Mouse (Mus musculus): Measurements from ENCODE around the gene Alg11.

DNA sequence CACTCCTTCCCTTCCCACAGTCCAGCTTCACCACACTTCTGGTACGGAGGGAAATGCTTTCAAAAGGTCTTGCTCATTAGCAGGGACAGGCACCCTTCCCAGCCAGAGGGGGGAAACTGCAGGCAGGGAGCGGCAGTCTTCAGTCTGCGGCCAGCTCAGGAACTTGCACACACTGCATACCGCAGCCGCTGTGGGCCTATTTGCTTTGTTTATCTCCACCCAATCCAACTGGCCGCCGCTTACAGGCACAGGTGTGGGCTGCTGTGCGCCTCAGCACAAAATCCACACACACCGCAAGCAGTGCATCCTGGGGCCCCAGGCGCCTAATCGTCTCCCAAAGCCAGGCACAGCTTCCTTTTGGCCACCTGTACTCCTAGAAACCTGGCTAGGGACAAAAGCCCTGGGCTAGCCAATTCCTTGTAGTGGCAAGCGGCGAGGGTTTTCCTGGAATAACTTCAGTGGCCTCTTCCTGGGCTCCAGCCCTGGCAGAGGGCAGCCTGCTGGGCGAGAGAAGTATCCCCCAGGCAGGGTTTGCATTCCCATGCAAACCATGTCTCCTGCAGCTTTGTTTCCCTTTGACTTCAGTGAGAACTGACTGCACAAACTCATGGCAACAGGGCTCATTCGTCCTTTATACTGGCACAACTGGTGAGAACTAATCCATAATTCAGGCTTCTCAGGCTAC lies 20.9 kb upstream of the Alg11 start:
- no peak for TF ChIP-seq MAFK (IDR thresholded peaks at IDR 0.05; ENCODE audit: insufficient read depth, low read depth, low read length)
- TF ChIP-seq HCFC1 (IDR thresholded peaks at IDR 0.05; ENCODE audit: borderline replicate concordance, insufficient read depth, low read length): no peak
- no peak for TF ChIP-seq ZC3H11A (IDR thresholded peaks at IDR 0.05; ENCODE audit: borderline replicate concordance, low read depth, low read length)
- no peak for TF ChIP-seq ZNF384 (IDR thresholded peaks at IDR 0.05; ENCODE audit: low read depth, low read length)
- no peak for TF ChIP-seq CHD2 (IDR thresholded peaks at IDR 0.05; ENCODE audit: low read depth, low read length)

Measured in ES-E14 (cell line).